Mouse (Mus musculus): Measurements from ENCODE around the gene B3gnt2.

The B3gnt2 gene

GRCm38 (mm10) chr11:22860335-22861227, at the start of gene B3gnt2:
TSS of gene B3gnt2 (minus strand) at chr11:22860961.
- DNase-seq (ENCODE audit: low spot score) = no peak

GRCm38 (mm10) chr11:22906453-22906865, 45.7 kb upstream of the B3gnt2 start:
- DNase-seq (ENCODE audit: low spot score) = no peak

- DNase-seq (ENCODE audit: low spot score) = no peak
Measured at GRCm38 (mm10) chr11:22902923-22903322, 42.2 kb upstream of the B3gnt2 start.

GRCm38 (mm10) chr11:22900041-22900440, 39.3 kb upstream of the B3gnt2 start:
- DNase-seq (ENCODE audit: low spot score) = no peak

- no peak for DNase-seq (ENCODE audit: low spot score)
Measured at GRCm38 (mm10) chr11:22897642-22898041, 36.9 kb upstream of the B3gnt2 start.

GRCm38 (mm10) chr11:22897127-22897526, 36.4 kb upstream of the B3gnt2 start:
- no peak for DNase-seq (ENCODE audit: low spot score)

- DNase-seq (ENCODE audit: low spot score) = no peak
Measured at GRCm38 (mm10) chr11:22893075-22893474, 32.3 kb upstream of the B3gnt2 start.

GRCm38 (mm10) chr11:22892466-22892865, 31.7 kb upstream of the B3gnt2 start:
- no peak for DNase-seq (ENCODE audit: low spot score)

- no peak for DNase-seq (ENCODE audit: low spot score)
Measured at GRCm38 (mm10) chr11:22891876-22892275, 31.1 kb upstream of the B3gnt2 start.

GRCm38 (mm10) chr11:22891242-22891641, 30.5 kb upstream of the B3gnt2 start:
- DNase-seq (ENCODE audit: low spot score) = no peak

- DNase-seq (ENCODE audit: low spot score) = no peak
Measured at GRCm38 (mm10) chr11:22889224-22889623, 28.5 kb upstream of the B3gnt2 start.

GRCm38 (mm10) chr11:22886991-22887390, 26.2 kb upstream of the B3gnt2 start:
- DNase-seq (ENCODE audit: low spot score) = no peak

GRCm38 (mm10) chr11:22885350-22885749, 24.6 kb upstream of the B3gnt2 start:
- no peak for DNase-seq (ENCODE audit: low spot score)

GRCm38 (mm10) chr11:22883676-22884075, 22.9 kb upstream of the B3gnt2 start:
- no peak for DNase-seq (ENCODE audit: low spot score)

GRCm38 (mm10) chr11:22882926-22883325, 22.2 kb upstream of the B3gnt2 start:
- no peak for DNase-seq (ENCODE audit: low spot score)

- DNase-seq (ENCODE audit: low spot score) = no peak
Measured at GRCm38 (mm10) chr11:22880383-22881172, 19.8 kb upstream of the B3gnt2 start.

GRCm38 (mm10) chr11:22879645-22880044, 18.9 kb upstream of the B3gnt2 start:
- DNase-seq (ENCODE audit: low spot score) = no peak

GRCm38 (mm10) chr11:22876680-22877330, 16.0 kb upstream of the B3gnt2 start:
- no peak for DNase-seq (ENCODE audit: low spot score)

GRCm38 (mm10) chr11:22875279-22875678, 14.5 kb upstream of the B3gnt2 start:
- DNase-seq (ENCODE audit: low spot score) = no peak

- DNase-seq (ENCODE audit: low spot score) = no peak
Measured at GRCm38 (mm10) chr11:22874747-22875146, 14.0 kb upstream of the B3gnt2 start.

- DNase-seq (ENCODE audit: low spot score) = no peak
Measured at GRCm38 (mm10) chr11:22873383-22873782, 12.6 kb upstream of the B3gnt2 start.

- DNase-seq (ENCODE audit: low spot score) = no peak
Measured at GRCm38 (mm10) chr11:22872307-22872680, 11.5 kb upstream of the B3gnt2 start.
